Mouse (Mus musculus): ENCODE measurements around the gene Thap8. TPM values are rescaled to one million over a fixed set of nuclear protein-coding genes. Genes with fewer than 3 reads are reported as not detected.
"Not testable (repeated sequence)": the region's sequence is repeated elsewhere in the genome, so short reads cannot be mapped to it uniquely, and the experiment has no call there.

The Thap8 gene
- 1.1 TPM in 1 of 2 replicates, not detected in the other for total RNA-seq (2017)

DNA sequence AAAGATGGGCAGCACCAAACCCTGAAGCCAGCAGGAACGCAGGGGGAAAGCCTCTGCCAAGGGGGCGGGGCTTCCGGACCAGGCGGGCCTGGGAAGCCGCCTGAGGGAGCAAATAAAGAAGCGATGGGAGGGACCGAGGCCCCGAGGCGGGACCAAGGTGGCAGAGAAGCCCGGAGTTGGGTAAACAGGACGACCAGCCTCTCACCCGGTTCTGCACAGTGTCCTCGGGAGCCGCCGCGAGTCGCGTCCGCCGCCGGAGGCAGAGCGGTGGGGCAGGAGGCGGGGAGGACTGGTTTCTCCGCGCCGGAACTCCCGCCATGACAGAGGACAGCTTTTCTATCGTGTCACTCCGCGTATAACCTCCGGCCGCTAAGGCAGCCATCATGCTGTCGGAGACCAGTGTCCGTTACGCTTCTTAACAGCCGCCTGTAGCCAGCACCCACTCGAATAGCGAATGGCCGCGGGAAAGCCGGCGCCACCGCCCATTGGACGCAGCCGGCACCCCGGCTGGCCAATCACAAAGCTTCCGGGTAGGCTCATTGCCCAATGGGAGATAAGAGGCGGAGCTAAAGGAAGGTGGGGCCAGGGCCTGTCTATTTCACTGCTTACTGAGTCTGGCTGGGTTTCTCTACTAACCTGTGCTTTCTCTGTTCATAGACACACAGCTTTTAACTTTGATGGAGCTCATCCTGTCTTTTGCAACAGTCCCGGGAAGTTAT, at the start of gene Thap8, which contains the start of gene Wdr62:
Thap8 (plus strand) TSS at position 144 of the 719 bp plus-strand sequence.
Wdr62 (minus strand) TSS at position 469 of the 719 bp plus-strand sequence.
- ATAC-seq (replicated peaks in 1 of 2; ENCODE audit: insufficient read depth in 1 of 2, low FRiP score in 2 of 2, low TSS enrichment in 1 of 2, low read depth in 1 of 2, poor library complexity in 2 of 2, severe bottlenecking in 2 of 2) = peak; percentile 94 to 97

DNA sequence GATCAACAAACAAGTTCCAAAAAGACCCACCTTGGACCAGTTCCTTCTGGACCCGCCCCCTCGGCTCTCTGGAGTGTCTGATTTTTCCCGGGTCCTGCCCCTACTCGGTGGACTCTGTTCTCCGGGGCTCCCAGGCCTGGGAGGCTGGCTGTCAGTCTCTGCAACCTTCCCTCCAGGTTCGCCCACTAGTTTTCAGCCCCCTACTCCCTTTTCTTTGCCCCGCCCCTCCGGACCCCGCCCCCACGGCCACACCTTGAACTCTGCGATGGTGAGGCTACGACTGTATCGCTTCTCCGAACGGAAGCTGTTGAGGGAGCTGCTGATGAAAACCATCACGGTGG, 48.6 kb upstream of the Thap8 start:
- ATAC-seq (replicated peaks in 1 of 2; ENCODE audit: insufficient read depth in 1 of 2, low FRiP score in 2 of 2, low TSS enrichment in 1 of 2, low read depth in 1 of 2, poor library complexity in 2 of 2, severe bottlenecking in 2 of 2) = no peak

DNA sequence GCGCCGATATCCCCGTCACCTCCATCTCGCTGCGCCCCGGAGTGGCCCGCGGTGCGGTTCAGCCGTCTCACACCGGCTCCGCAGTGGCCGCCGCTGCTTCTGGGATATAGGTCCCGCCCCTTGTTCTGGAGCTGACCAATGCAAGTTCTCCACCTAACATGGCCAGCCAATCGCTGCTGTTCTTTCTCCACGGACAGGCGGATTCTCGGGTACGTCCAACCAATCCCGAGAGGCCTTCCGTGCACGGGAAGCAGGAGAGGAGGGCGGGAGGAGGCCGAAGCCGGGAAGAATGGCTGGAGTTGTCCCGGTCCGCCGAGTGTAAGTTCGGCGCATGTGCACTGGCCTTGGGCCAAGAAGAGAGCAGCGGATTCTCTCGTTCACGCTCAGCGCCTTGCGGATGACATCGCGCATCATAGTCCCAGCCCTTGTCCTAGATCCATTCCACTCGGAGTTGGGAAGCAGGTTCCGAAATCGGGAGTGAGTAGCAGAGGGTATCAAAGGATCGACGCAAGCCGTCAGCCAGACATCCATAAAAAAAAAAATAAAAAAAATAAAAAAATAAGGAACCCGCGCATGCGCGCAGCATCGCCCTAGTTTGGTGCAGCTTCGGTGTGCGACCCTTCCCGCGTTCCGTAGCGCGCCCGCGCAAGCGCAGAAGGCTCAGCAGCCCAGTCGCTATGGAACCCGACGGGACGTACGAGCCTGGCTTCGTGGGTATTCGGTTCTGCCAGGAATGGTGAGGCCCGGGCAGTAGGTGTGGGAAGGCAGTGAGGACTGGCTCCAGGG, 48.0 kb upstream of the Thap8 start, which contains the start of the genes Polr2i and Tbcb:
Polr2i (plus strand) TSS at position 280 of the 786 bp plus-strand sequence.
Tbcb (minus strand) TSS at position 604 of the 786 bp plus-strand sequence.
- ATAC-seq (replicated peaks in 1 of 2; ENCODE audit: insufficient read depth in 1 of 2, low FRiP score in 2 of 2, low TSS enrichment in 1 of 2, low read depth in 1 of 2, poor library complexity in 2 of 2, severe bottlenecking in 2 of 2) = peak; percentile 94 to 96

DNA sequence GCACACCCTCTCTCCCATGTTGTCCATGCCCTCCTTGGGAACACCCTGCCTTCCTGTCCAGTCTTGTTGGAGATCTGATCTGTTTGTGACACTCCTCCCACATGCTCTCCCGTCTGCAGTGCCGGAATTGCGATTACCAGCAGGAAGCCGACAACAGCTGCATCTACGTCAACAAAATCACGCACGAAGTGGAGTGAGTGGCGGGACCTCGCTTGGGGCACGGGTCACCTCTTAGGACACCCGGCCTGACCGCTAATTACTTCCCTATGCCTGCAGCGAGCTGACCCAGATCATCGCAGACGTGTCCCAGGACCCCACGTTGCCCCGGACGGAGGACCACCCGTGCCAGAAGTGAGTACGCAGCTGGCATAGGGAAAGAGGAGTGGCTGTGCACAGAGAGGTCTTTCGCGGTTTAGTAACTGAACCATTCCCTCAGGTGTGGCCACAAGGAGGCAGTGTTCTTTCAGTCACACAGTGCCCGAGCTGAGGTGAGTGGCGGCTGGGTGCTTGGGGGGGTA, 47.2 kb upstream of the Thap8 start:
- ATAC-seq (replicated peaks in 1 of 2; ENCODE audit: insufficient read depth in 1 of 2, low FRiP score in 2 of 2, low TSS enrichment in 1 of 2, low read depth in 1 of 2, poor library complexity in 2 of 2, severe bottlenecking in 2 of 2) = peak in 1 of 2 experiments; percentile 23; a peak in 2 of 4 replicates

- no peak for ATAC-seq (replicated peaks in 1 of 2; ENCODE audit: insufficient read depth in 1 of 2, low FRiP score in 2 of 2, low TSS enrichment in 1 of 2, low read depth in 1 of 2, poor library complexity in 2 of 2, severe bottlenecking in 2 of 2)
Measured at GRCm38 (mm10) chr7:30233387-30233786, 46.5 kb upstream of the Thap8 start.

- no peak for ATAC-seq (replicated peaks in 1 of 2; ENCODE audit: insufficient read depth in 1 of 2, low FRiP score in 2 of 2, low TSS enrichment in 1 of 2, low read depth in 1 of 2, poor library complexity in 2 of 2, severe bottlenecking in 2 of 2)
Measured at GRCm38 (mm10) chr7:30234276-30234858, 45.5 kb upstream of the Thap8 start.

GRCm38 (mm10) chr7:30235091-30235490, 44.8 kb upstream of the Thap8 start:
- ATAC-seq (replicated peaks in 1 of 2; ENCODE audit: insufficient read depth in 1 of 2, low FRiP score in 2 of 2, low TSS enrichment in 1 of 2, low read depth in 1 of 2, poor library complexity in 2 of 2, severe bottlenecking in 2 of 2) = no peak

- ATAC-seq (replicated peaks in 1 of 2; ENCODE audit: insufficient read depth in 1 of 2, low FRiP score in 2 of 2, low TSS enrichment in 1 of 2, low read depth in 1 of 2, poor library complexity in 2 of 2, severe bottlenecking in 2 of 2) = no peak
Measured at GRCm38 (mm10) chr7:30235625-30236024, 44.3 kb upstream of the Thap8 start, which contains the start of gene Ovol3. Ovol3 (minus strand) TSS chr7:30235725.

DNA sequence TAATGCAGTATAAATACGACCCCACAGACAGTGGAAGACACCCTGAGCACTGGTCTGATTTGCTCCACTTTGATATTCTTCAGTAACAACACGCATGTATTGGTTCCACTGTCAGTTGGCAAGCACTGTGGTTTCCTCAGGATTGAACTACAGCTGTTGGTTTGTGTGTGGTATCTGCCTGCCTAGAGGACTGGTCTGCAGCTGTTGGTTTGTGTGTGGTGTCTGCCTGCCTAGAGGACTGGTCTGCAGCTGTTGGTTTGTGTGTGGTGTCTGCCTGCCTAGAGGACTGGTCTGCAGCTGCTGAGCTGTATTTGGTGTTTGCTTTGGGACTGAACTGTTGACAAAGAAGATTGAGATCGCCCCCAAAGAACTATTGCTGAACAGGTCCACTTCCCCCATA, 42.5 kb upstream of the Thap8 start:
- ATAC-seq (replicated peaks in 1 of 2; ENCODE audit: insufficient read depth in 1 of 2, low FRiP score in 2 of 2, low TSS enrichment in 1 of 2, low read depth in 1 of 2, poor library complexity in 2 of 2, severe bottlenecking in 2 of 2) = not testable (repeated sequence)

DNA sequence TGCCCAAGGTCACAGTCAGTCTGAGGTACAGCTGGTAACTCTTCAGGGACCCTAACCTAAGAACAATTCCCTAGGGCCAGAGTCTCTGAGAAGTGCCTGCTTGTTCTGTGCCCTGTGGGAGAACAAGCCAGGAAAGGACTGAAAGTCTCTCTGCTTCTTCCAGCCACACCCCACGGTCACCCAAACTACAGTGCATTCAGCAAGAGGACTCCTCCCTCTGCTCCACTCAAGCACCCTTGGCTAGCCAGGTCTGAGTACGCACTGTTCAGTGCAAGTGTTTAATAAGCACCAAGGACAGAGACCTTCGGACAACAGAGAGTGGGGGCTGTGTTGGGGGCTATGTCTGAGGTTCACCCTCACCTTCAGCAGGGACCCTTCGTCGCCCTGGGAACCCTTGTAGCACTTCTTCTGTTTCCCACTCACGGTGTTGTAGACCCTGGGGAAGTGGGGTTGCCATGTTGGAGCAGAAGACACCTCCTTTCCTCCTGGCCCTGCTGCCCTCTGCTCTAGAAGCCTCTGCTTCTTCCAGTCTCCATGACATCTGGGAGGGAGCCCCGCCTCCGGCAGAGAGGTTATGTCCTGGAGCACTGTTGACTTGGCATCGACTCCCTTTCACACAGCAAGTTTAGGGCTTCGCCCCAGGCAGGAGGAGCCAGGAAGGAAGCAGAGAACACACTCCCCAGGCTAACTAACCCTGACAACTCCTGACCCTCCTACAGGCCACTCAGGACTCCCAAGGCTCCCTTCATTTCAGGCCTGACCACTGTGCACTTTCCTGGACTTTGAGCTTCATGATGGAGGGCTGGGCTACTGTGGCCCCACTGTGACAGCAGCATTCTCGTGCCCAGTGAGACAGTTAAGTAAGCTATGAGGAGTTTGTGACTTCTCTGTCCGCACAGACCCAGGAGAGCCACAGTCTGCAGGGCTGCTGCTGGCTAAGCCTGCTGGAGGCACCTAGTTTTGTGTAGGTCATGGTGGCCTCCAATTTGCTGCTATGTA, 27.6 kb upstream of the Thap8 start:
- no peak for ATAC-seq (replicated peaks in 1 of 2; ENCODE audit: insufficient read depth in 1 of 2, low FRiP score in 2 of 2, low TSS enrichment in 1 of 2, low read depth in 1 of 2, poor library complexity in 2 of 2, severe bottlenecking in 2 of 2)

GRCm38 (mm10) chr7:30265041-30265440, 14.9 kb upstream of the Thap8 start:
- ATAC-seq (replicated peaks in 1 of 2; ENCODE audit: insufficient read depth in 1 of 2, low FRiP score in 2 of 2, low TSS enrichment in 1 of 2, low read depth in 1 of 2, poor library complexity in 2 of 2, severe bottlenecking in 2 of 2) = no peak

DNA sequence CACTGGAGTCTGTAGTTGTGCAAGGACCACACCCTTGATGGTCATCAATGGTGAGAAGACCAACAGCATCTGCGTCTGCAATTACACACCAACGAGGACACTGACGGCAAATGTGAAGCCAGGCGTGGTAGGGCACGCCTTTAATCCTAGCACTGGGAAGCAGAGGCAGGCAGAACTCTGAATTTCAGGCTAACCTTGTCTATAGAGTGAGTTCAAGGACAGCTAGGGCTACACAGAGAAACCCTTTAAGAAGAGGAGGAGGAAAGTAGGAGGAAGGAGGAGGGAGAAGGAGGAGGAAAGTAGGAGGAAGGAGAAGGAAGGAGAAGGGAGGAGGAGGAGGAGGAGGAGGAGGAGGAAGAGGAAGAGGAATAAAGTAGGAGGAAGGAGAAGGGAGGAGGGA, 14.4 kb upstream of the Thap8 start:
- no peak for ATAC-seq (replicated peaks in 1 of 2; ENCODE audit: insufficient read depth in 1 of 2, low FRiP score in 2 of 2, low TSS enrichment in 1 of 2, low read depth in 1 of 2, poor library complexity in 2 of 2, severe bottlenecking in 2 of 2)

GRCm38 (mm10) chr7:30265935-30266334, 14.0 kb upstream of the Thap8 start:
- no peak for ATAC-seq (replicated peaks in 1 of 2; ENCODE audit: insufficient read depth in 1 of 2, low FRiP score in 2 of 2, low TSS enrichment in 1 of 2, low read depth in 1 of 2, poor library complexity in 2 of 2, severe bottlenecking in 2 of 2)

DNA sequence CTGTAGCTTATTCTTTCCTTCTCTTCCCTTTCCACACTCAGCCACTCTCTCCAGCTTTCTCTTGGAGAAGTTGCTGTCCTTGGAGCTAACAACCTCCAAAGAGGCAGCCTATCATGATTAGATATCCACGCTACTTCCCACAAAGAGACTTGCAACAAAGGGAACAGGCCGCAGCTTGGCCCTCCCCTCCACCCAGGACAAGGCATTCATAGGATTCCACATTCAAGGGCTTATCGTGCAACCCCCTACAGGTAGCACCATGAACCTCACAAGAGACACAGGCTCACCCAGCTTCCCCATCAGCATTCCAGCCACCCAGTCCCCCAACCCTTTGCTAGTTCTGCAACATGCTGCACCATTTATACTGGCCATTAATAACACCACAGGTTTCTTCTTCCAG, 13.1 kb upstream of the Thap8 start:
- no peak for ATAC-seq (replicated peaks in 1 of 2; ENCODE audit: insufficient read depth in 1 of 2, low FRiP score in 2 of 2, low TSS enrichment in 1 of 2, low read depth in 1 of 2, poor library complexity in 2 of 2, severe bottlenecking in 2 of 2)

DNA sequence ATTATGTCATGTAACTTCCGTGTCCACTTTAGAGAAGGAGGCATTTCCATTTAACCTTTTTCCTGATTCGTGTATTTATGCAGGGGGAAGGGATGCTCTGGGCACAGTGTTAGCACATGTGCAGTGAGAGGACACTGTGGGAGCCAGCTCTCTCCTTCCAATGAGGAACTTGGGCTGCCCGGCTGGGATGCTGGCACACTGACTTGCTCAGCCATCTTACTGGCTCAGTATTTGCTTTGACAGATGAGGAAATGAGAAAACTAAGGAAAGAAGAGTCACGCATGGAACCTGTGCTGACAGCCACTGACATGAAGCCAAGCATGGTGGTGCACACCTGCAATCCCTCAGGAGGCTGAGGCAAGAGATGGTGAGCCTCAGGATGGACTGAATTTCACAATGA, 10.3 kb upstream of the Thap8 start:
- no peak for ATAC-seq (replicated peaks in 1 of 2; ENCODE audit: insufficient read depth in 1 of 2, low FRiP score in 2 of 2, low TSS enrichment in 1 of 2, low read depth in 1 of 2, poor library complexity in 2 of 2, severe bottlenecking in 2 of 2)

GRCm38 (mm10) chr7:30274383-30274782, 5.5 kb upstream of the Thap8 start:
- no peak for ATAC-seq (replicated peaks in 1 of 2; ENCODE audit: insufficient read depth in 1 of 2, low FRiP score in 2 of 2, low TSS enrichment in 1 of 2, low read depth in 1 of 2, poor library complexity in 2 of 2, severe bottlenecking in 2 of 2)

GRCm38 (mm10) chr7:30278911-30279310, 983 bp upstream of the Thap8 start:
- no peak for ATAC-seq (replicated peaks in 1 of 2; ENCODE audit: insufficient read depth in 1 of 2, low FRiP score in 2 of 2, low TSS enrichment in 1 of 2, low read depth in 1 of 2, poor library complexity in 2 of 2, severe bottlenecking in 2 of 2)
